Mouse (Mus musculus) lung, adult 2 months (tissue): Measurements from ENCODE around the gene Gm21915.

Experiments
- CTCF ChIP-seq: fragments of 200-500 bp; IDR thresholded peaks from 2 replicates; pipeline ENCODE4 v1.5.1; 2011; ENCODE audit warnings: mild to moderate bottlenecking, low read length, control low read depth; ENCODE audit not compliant: insufficient read depth
- POLR2A ChIP-seq: fragments of 200-500 bp; IDR thresholded peaks from 2 replicates; pipeline ENCODE4 v1.6.1; 2011; ENCODE audit warnings: low read depth, mild to moderate bottlenecking, control low read depth, low read length, borderline replicate concordance; ENCODE audit errors: extremely low read depth

DNA sequence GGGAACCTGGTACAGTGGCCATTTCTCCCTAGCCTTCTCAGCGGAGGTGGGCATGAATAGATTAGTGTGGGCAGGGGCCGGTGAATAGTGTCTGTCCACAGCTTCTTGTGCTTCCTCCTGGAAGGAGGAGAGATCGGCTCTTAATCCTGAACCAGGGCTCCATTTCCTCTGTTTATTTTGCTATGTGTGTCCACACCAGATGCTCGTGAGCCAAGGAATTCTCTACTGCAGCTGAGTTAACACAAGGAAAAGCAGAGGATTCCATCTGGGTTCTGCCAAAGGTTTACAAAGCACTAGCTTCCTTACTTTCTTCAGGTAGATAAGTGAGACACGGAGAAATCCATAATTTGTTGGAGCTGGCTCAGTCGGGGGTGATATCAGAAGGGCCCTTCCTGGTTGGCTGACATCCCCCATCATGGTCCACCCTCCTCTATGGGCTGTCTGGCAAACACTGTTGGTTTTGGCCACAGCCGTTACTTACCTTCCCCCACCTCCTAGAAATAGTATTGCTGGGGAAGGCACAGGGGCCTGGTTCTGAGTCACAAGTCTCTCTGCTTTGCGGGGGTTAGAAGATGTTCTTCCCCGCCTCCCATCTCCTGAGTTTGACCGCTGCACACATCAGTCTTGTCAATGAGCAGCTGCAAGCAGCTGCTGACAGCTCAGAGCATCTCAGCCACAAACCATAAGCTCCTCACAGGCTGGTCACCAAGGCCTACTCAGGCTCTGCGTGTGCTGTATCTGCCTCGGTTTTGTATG, 5.0 kb downstream of the Gm21915 start:
- no peak for TF ChIP-seq CTCF
- TF ChIP-seq POLR2A = no peak
